Mouse (Mus musculus): ENCODE measurements around the gene Gm3336. TPM values are rescaled to one million over a fixed set of nuclear protein-coding genes. Genes with fewer than 3 reads are reported as not detected.

The Gm3336 gene
- total RNA-seq, 2 experiments from 2014 or later: not detected

DNA sequence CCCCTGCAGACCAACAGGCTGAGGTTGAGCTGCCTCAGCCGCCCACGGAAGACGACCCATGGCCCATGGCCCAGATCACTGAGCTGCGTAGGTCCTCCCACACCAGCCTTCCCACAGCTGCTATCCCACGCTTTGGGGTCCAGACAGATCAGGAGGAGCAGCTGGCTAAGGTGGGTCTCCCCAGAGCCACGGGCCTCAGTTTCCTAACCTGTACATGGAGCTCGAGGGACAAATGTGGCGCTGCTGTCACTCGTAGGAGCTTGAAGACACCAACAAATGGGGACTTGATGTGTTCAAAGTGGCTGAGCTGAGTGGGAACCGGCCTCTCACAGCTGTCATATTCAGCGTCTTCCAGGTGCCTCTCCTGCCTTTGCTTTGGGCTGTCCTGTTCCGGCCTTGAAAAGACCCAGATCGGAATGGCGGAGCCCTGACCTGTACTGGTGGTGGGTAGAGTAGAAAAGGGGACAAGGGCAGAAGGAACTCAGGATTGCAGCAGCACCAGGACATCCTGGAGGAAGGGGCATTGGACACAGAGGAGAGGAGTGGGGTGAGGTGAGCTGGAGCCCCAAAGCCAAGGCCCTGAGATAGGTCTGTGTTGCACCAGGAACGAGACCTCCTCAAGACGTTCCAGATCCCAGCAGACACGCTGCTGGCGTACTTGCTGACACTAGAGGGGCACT, 29.0 kb downstream of the Gm3336 start:
- peak; percentile 7 for DNase-seq

GRCm38 (mm10) chr8:70748246-70749096, 30.1 kb downstream of the Gm3336 start:
- peak; percentile 3 for DNase-seq

DNA sequence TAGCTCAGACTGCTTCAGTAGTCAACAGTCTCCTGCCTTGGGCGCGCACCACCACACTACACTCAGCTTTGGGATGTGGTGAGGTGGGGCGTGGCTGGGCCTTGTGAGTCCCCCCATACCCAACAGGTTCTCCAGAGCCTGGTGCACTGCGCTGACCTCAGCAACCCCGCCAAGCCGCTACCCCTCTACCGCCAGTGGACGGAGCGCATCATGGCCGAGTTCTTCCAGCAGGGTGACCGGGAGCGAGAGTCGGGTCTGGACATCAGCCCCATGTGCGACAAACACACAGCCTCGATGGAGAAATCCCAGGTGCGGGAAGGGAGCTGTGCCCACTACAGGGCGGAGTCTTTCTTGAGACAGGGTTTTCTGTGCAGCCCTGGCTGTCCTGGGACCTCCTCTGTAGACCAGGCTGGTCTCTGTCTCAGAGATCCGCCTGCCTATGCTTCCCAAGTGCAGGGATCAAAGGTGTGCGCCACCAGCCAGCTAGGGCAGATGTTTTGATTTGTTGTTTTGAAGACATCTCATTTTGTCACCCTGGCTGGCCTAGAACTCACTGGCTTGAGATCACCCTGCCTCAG, 30.8 kb downstream of the Gm3336 start:
- peak; percentile 7 for DNase-seq

DNA sequence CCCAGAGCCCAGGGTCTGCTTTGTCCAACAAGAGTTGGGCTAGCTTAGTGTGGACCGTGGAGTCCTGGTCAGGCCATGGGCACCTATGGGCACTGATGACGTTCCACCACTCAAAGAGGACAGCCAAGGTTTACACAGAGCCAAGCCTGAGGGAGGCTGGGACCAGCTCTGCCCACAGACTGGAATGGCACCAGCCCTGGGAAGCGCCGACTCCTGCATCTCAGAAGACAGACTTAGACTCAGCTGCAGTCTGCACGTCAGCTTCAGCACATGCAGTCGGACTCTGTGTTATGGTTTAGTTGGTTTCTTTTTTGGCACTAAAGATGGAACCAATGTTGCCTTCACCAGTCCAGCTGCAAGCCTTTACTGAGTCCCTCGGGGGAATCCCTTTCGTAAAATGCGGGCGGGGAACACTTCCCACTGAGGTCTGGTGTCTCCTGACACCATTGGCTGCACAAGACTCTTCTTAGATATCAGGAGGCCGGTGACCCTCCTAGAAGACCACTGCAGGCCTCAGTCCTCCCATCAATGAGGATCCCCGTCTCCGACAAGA, 31.9 kb downstream of the Gm3336 start:
- peak; percentile 5 for DNase-seq

- DNase-seq: peak; percentile 83
Measured at GRCm38 (mm10) chr8:70752000-70752764, 33.8 kb downstream of the Gm3336 start.

DNA sequence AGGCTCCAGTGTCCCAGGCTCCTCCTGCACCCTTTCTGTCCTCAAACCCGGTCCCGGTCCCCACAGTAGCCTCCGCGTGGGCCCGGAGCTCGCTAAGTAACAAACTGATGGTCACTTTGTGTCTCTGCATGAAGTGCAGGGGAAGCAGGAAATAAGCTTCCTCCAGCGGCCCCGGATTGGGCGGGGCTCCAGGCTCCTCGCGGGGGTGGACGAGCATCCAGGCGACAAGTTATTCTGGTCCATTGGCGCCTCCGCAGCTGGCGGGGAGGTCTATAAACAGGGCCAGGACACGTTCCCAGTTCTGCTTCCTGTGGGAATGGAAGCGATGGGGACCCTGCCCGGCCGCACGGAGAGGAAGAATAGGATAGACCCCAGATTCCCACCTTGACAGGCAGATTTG, 34.8 kb downstream of the Gm3336 start:
- DNase-seq: peak; percentile 95

DNA sequence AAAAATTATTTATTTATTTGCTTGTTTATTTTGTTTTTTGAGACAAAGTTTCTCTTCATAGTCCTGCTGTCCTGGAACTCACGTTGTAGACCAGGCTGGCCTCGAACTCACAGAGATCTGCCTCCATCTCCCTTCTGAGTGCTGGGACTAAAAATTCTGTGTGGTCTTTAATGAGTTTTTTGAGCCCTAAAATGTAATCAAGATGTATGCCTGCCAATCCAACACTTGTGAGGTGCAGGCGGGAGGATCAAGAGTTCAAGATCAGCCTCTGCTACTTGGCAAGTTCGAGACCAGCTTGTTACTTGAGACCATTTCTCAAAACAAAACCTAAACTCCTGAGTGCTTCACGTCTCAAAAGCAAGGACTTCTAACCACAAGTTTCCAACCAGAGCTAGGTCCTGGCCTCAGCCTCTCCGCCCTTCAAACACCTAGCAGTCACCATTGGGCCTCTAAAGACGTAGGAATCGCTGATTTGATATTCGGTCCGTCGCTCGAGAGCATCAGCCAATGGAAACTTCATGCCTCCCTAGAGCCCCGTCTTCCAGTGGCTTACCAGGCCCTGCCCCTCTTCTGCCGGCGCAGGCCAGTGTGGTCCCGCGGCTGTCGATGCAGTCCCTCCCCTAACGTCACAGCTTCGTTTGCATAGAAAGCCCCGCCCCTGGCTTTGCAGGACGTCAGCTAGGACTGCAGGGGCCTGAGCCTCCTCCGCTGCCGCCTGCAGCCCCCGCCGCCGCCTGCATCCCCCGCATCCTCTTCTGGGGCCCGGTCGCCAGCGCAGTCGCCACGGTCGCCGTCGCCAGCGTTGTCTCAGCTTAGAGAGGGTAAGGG, 35.9 kb downstream of the Gm3336 start, which contains the start of gene Rab3a:
TSS of gene Rab3a (plus strand) at position 637 of the 828 bp plus-strand sequence.
- peak; percentile 89 for DNase-seq

DNA sequence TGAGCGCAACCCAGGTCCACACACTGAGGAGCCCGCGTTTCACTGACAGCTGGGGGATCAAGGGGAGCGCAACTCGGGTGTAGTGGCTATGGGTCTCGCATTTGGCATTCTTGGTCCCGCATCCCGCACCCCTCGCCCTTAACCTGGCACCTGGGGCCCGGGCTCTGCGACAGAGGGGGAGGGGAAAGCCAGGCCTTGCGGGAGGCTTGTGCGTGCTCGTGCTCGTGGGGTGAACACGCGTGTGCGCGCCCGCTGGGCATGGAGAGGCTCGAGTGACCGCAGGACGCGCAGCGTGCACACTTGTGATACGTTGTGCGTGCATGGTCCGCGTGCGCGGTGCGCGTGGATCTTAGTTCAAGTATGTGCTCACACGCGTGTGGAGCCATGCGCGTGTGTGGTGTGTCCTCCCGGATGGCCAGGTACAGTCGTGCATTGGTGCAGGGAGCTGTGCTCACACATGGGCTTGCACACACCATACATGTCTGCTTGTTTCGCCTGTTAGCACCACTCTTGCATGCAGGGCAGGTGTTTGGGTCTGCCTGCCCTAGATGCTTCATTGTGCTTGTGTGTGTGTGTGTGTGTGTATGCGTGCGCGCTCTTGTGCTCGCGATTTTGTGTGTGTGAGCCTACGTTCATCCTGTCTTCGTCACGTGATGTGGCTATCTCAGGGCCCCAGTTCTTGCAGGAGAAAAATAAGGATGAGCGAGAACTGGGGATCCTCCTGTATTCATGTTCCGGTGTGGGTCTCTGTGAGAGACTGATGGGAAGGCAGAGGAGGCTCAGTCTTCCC, 36.7 kb downstream of the Gm3336 start:
- DNase-seq: peak; percentile 66

DNA sequence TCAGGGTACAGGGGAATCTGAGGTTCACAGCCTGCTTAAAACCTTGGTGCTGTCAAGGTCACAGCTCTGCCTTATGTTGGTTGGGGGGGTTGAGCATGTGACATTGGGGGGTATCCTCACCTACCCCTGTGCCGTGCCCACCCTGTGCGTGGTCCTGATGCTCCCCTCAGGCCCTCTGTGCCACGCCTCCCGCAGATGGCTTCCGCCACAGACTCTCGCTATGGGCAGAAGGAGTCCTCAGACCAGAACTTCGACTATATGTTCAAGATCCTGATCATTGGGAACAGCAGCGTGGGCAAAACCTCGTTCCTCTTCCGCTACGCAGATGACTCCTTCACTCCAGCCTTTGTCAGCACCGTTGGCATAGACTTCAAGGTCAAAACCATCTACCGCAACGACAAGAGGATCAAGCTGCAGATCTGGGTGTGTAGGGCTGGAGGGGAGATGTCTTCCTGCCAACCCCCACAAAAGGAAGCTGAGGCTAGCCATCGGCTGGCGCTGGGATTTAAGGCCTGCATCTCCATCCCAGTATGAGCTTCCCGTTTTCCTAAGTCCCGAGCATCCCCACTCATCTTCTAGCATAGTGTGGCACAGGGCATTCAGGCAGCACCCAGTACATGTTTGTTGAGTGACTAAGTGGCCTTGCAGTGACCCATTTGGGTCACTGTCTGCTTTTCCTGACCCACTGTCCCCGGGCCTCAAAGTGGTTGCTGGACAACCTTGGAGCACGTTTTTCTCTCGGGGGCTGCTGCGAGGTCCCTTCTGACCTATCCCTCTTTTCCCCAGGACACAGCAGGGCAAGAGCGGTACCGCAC, 37.5 kb downstream of the Gm3336 start:
- peak; percentile 7 for DNase-seq

GRCm38 (mm10) chr8:70756476-70757040, 38.2 kb downstream of the Gm3336 start:
- DNase-seq: no peak

DNA sequence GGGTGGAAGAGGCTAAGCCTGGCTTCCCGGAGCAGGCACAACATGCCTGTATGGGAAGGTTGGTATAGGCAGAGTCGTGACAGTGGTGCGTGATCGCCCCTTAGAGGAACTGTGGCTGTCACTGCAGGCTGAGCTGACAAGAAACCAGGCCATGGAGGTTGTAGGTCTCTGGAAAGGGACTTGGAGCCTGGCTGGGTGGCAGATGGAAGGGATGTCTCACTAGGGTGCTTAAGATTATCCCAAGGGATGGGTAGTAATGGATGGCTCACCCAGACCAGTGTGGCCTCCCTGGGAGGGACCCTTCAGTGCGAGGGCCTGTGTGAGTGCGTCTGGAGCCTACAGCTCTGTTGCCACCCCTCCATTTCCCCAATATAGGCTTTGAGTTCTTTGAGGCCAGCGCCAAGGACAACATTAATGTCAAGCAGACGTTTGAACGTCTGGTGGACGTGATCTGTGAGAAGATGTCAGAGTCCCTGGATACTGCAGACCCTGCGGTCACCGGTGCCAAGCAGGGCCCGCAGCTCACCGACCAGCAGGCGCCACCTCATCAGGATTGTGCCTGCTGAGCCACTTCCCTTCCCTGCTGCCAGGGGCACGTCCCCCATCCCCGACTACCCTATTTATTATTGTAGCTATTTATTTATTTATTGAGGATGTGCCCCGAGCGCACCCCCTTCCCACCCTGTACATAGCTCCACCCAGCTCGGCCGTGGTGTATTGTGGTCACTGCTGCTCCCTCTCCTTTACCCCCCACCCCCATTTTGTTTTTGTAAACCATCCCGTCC, 39.4 kb downstream of the Gm3336 start:
- DNase-seq: peak; percentile 34

DNA sequence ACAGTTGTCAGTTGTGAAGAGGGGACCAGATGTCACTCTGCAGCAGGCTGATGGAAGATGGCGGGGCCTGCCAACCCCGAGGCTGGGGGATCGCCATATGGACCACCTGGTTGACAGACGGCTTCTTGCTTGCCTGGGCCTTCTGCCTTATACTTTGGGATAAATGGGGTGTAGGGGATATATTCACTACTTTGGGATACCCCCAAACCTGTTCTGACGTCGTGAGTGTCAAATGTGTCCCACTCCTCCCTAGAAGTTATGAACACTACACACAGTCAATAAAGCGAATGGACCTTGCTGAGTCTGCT, 39.9 kb downstream of the Gm3336 start:
- no peak for DNase-seq

GRCm38 (mm10) chr8:70758616-70759561, 40.5 kb downstream of the Gm3336 start:
- peak; percentile 34 for DNase-seq

- no peak for DNase-seq
Measured at GRCm38 (mm10) chr8:70760350-70760749, 42.0 kb downstream of the Gm3336 start.

DNA sequence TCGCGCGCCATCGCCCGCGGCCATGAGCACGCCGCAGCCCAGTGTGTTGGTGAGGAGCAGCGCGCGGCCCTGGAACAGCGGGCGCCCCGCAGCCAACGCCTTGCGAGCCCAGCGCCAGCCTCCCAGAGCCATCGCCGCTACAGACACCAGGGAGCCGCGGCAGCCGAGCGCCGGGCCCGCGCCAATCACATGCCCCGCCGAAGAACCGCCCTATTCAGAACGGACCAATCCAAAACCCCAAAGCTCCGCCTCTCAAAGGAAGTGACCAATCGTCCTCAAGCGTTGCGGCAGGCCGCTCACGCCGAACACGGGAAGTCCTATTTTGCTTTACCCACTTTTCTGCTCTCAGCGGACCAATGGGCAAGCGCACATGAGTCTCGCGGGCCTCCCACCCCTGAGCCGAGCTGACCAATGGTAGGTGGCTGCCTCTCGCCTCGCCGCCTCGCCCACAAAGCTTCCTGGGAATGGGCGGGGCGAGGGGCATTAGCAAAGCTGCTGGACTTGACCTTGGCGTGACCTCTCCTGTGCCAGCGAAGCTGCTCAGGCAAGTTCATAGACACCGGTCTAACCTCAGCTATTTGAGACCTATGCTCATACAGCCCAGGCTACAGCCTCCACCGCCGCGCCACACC, 42.5 kb downstream of the Gm3336 start, which contains the start of gene Mpv17l2:
TSS of gene Mpv17l2 (minus strand) at position 172 of the 632 bp plus-strand sequence.
- peak; percentile 86 for DNase-seq

GRCm38 (mm10) chr8:70762118-70762517, 43.8 kb downstream of the Gm3336 start:
- DNase-seq: no peak
